Mouse (Mus musculus) small intestine, adult 2 months (tissue): Measurements from ENCODE around the gene Apc2. TPM values are rescaled to one million over a fixed set of nuclear protein-coding genes. Genes with fewer than 3 reads are reported as not detected.

ENCODE experiments used
- H3K27ac ChIP-seq: fragments of 200-500 bp; 2 replicates; pipeline ENCODE4 v1.5.1; 2012; ENCODE audit warnings: low read depth, low read length, control low read depth, inconsistent platforms; ENCODE audit not compliant: insufficient read depth
- H3K27me3 ChIP-seq: fragments of 200-500 bp; 2 replicates; pipeline ENCODE4 v1.6.1; 2012; ENCODE audit warnings: mild to moderate bottlenecking, moderate library complexity, low read length, inconsistent platforms; ENCODE audit not compliant: control insufficient read depth, insufficient read depth
- H3K36me3 ChIP-seq: fragments of 200-500 bp; 2 replicates; pipeline ENCODE4 v1.6.1; 2012; ENCODE audit warnings: mild to moderate bottlenecking, low read length, control low read depth, inconsistent platforms; ENCODE audit not compliant: control insufficient read depth, insufficient read depth
- H3K4me1 ChIP-seq: fragments of 200-500 bp; 2 replicates; pipeline ENCODE4 v1.6.1; 2012; ENCODE audit warnings: low read length, inconsistent platforms, mixed read lengths; ENCODE audit not compliant: control insufficient read depth, insufficient read depth, insufficient read length
- H3K4me3 ChIP-seq: fragments of 200-500 bp; 2 replicates; pipeline ENCODE4 v1.5.1; 2012; ENCODE audit warnings: low read depth, mild to moderate bottlenecking, control low read depth, inconsistent platforms, low read length, moderate library complexity
- CTCF ChIP-seq: fragments of 200-500 bp; IDR thresholded peaks from 2 replicates; pipeline ENCODE4 v1.5.1; 2012; ENCODE audit warnings: low read depth, mild to moderate bottlenecking, control low read depth, inconsistent platforms, low read length, moderate library complexity, mixed read lengths; ENCODE audit not compliant: insufficient replicate concordance, insufficient read length; ENCODE audit errors: extremely low read depth
- POLR2A ChIP-seq: fragments of 200-500 bp; IDR thresholded peaks from 2 replicates; pipeline ENCODE4 v1.6.1; 2012; ENCODE audit warnings: low read depth, mild to moderate bottlenecking, control low read depth, inconsistent platforms, low read length, moderate library complexity
- WGBS: fragments of 180-500 bp; shearing (Covaris S2); methylation state at CpG from one replicate; pipeline ENCODE4 v1.1.7; 2018; 5-methylcytosine and 5-hydroxymethylcytosine counted together
- polyA plus RNA-seq: library from polyadenylated mRNA; depleted of rRNA; stranded (reverse); fragments of >200 nt; gene quantifications from 2 replicates; pipeline ENCODE4 v1.2.3, GENCODE M21; 2012

The Apc2 gene
- polyA plus RNA-seq, 1 experiment: 0.65 TPM

DNA sequence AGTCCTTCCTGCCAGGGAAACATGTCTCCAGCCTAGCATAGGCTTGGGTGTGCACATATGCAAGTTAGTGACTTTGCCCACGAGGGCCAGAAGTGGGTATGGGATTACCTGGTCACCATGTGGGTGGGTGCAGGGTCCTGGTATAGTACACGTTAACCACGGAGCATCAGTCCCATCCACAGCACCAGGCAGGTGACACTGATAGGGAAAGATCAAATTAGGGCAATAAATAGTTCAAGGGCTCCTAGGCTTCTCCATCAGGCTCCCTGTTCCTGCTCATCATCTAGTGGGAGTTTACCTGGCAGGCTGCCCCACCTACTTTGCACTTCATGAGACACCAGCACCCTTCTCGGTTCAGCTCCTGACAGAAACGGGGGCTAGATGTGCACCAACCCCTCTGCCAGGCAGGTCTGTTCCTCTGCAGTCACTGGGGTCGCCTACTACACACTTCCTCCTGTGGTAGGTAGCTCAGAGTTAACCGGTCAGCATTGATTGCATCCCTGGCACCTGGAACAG lies 931 bp upstream of the Apc2 start:
- TF ChIP-seq CTCF: no peak
- TF ChIP-seq POLR2A: no peak
- peaks cover 21% of the 10 kb centered on the region for H3K27me3 ChIP-seq
- H3K4me3 ChIP-seq: no peak overlapping the region
- WGBS: 30% methylated on average over 7 of the region's 7 CpGs
- H3K36me3 ChIP-seq: peaks cover 15% of the 10 kb centered on the region
- peaks cover 7% of the 10 kb centered on the region for H3K4me1 ChIP-seq
- no peak overlapping the region for H3K27ac ChIP-seq

DNA sequence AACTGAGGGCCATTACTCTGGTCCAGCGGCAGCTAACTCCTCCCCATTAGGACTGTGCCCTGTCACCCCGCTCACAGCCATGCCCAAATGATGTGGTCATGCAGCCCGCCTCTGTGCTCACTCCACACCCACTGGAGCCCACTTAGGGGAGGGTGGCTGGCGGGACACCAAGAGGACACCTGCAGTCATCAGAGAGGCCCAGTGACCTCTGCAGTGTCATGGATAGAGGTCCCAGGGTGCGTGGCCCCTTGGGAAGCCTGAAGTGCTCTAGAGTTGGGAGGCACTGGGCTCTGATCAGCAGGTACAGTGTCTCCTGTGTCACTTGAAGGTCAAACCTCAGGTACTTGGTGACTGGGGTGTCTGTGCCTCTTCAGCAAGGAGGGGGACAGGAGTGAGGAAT lies 1.0 kb downstream of the Apc2 start:
- no peak overlapping the region for H3K4me3 ChIP-seq
- H3K27ac ChIP-seq: no peak overlapping the region
- H3K27me3 ChIP-seq: peaks cover 29% of the 10 kb centered on the region
- H3K4me1 ChIP-seq: peaks cover 7% of the 10 kb centered on the region
- 86% methylated on average over 5 of the region's 5 CpGs for WGBS
- TF ChIP-seq CTCF (no peak), POLR2A (no peak)
- peaks cover 15% of the 10 kb centered on the region for H3K36me3 ChIP-seq

DNA sequence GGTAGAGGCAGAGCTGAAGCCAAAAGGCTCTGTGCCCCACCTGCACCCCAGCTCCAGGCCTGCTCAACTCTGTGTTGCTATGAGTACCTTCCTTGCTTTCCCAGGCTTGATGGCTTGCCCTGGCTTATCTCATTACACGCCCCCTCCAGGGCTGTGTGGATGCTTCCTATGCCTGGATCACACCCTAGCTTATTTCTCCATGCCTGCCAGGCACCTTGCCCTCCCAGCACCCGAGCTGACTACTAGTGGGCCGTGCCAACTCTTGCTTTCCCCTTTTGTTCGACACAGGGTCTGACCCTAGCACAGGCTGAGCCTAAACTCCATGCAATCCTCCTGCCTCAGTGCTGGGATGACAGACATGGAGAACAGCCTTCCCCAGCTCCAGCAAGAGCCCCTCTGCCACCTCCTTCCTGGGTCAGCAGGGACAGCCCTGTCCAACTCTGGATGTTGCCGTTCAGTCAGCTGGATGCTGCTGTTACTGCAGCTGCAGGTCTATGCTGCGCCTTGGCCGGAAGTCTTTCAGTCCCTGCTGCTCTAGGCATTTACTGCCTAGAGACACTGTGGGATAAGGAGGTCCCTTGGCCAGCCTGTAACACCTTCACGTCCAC lies 1.9 kb downstream of the Apc2 start:
- H3K27me3 ChIP-seq: peaks cover 33% of the 10 kb centered on the region
- TF ChIP-seq CTCF: no peak
- TF ChIP-seq POLR2A: no peak
- peaks cover 7% of the 10 kb centered on the region for H3K4me1 ChIP-seq
- H3K27ac ChIP-seq: no peak overlapping the region
- H3K4me3 ChIP-seq: no peak overlapping the region
- WGBS: 56% methylated on average over 8 of the region's 8 CpGs
- peaks cover 15% of the 10 kb centered on the region for H3K36me3 ChIP-seq

DNA sequence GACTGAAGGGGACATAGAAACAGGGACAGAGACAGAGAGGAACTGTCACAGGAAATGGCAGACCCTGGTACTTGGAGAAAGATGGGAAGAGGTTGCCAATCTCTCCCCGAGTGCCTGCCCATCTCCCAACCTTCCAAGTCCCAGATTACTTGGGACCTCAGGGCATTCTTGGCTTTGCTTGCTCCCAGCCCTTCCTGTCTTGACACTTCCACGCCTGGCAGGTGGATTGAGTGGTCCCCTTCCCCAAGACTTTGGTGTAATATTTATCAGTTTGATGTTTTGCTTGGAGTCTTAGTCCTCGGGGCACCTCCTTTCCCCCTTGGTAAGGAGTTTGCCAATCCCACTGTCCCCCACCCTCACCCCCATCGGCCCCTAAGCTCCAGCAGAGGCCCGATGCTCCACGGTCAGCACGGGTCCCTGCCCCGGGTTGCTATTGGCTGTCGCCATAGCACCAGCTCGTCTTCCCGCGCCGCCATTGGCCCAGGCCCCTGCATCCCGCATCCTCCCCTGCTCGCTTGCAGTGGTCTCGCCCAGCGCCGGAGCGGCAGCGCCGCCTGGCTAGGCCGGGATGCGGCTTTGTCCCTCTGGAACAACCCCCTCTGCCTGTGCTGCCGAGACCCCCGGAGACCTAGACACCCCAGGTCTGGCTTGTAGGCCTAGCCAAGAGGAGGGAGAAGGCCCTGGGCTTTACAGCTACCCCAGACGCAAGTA lies 2.9 kb downstream of the Apc2 start:
- Histone ChIP-seq H3K27ac (no peak overlapping the region), H3K4me3 (no peak overlapping the region), H3K4me1 (peaks cover 7% of the 10 kb centered on the region), H3K36me3 (peaks cover 9% of the 10 kb centered on the region), H3K27me3 (peaks cover 38% of the 10 kb centered on the region)
- TF ChIP-seq POLR2A: no peak
- TF ChIP-seq CTCF: no peak
- WGBS: 9% methylated on average over 26 of the region's 26 CpGs

DNA sequence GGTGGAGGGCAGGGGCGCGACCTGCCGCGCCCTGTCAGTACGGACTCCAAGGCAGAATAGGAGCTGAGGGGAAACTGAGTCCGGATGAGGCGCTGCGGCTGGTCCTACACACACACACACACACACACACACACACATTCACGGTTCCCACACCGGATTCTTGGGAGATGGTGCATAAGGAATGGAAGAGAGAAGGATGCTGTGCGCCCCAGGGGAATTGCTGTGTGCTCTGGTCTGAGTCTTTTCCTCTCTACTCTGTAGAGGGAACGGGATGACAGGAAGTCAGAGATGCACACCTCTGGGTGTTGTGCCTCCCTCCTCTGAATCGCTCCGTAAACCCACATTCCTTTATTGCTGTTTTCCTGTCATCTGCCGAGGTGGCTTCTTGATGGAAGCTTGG lies 3.5 kb downstream of the Apc2 start:
- Histone ChIP-seq H3K27me3 (peaks cover 39% of the 10 kb centered on the region), H3K27ac (no peak overlapping the region), H3K4me1 (peaks cover 4% of the 10 kb centered on the region), H3K4me3 (no peak overlapping the region), H3K36me3 (peaks cover 4% of the 10 kb centered on the region)
- WGBS: 16% methylated on average over 15 of the region's 15 CpGs
- TF ChIP-seq CTCF (no peak), POLR2A (no peak)

DNA sequence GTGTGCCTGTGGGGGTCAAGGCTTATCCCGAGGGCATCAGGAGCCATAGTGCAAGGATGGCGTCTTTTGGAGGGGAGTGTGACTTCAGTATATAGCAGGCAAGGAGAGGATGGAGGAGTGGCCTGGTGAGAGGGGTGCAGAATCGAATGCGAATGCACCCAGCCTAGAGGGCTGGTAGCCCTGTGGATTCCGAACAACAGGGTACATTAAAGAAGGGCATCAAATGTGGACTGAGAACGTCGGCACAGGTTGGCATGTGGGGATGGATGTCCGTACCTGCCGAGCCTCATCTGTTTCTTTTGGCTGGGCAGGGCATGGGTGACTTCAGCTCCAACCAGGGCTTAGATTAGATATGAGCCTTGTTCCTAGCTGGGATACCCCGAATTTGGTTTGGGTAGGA lies 4.0 kb downstream of the Apc2 start:
- 58% methylated on average over 10 of the region's 10 CpGs for WGBS
- H3K27me3 ChIP-seq: peaks cover 44% of the 10 kb centered on the region

DNA sequence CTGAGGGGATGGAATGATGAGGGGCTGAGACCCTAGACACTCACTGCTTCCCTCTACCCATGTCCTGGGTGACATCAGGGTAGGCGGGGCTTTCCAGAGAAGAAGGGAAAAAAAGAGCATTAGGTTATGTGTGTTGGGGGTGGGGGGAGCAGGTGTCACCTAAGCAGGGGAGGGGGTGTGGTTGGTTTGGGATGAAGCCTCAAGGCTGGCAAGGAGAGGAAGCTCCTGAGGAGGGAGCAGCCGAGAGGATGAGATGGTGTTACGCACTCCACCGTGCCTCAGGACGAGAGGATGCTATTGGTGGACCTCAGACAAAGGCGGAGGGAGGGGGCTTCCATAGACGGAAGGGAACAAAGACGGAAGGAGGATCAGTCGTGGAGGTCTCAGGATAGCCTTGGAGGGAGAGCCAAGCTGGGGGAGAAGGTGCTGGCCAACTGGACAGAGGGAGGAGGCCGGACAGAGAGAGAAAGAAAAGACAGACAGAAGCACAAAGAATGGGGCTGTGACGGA lies 5.0 kb downstream of the Apc2 start:
- peaks cover 4% of the 10 kb centered on the region for H3K4me1 ChIP-seq
- H3K27me3 ChIP-seq: peaks cover 47% of the 10 kb centered on the region
- WGBS: 48% methylated on average over 11 of the region's 11 CpGs
- TF ChIP-seq POLR2A (no peak), CTCF (no peak)
- no peak overlapping the region for H3K4me3 ChIP-seq
- no peak overlapping the region for H3K27ac ChIP-seq
- H3K36me3 ChIP-seq: no peaks in the 10 kb centered on the region

More for the DNA sequence above, 4.0 kb downstream of the Apc2 start:
- Histone ChIP-seq H3K4me3 (no peak overlapping the region), H3K36me3 (no peaks in the 10 kb centered on the region), H3K4me1 (peaks cover 4% of the 10 kb centered on the region), H3K27ac (no peak overlapping the region)
- TF ChIP-seq CTCF (no peak), POLR2A (no peak)
